Mouse (Mus musculus) limb, embryonic 10.5 days (tissue): ENCODE data around the gene Gpr132. TPM values are rescaled to one million over a fixed set of nuclear protein-coding genes. Genes with fewer than 3 reads are reported as not detected.
A peak's percentile ranks its signal among the peaks of the same experiment; 100 is the strongest.
"Not testable (repeated sequence)": the region's sequence is repeated elsewhere in the genome, so short reads cannot be mapped to it uniquely, and the experiment has no call there.

ENCODE experiments used
- DNase-seq: peaks from one replicate; pipeline ENCODE4 v3.0.0-alpha.2; 2017; ENCODE audit warnings: low spot score
- H3K27ac ChIP-seq: fragments of 300-500 bp; sonication (generic); 2 replicates; pipeline ENCODE4 v1.5.1; 2016; ENCODE audit warnings: mild to moderate bottlenecking
- H3K27me3 ChIP-seq: fragments of 300-500 bp; sonication (generic); 2 replicates; pipeline ENCODE4 v1.6.1; 2016; ENCODE audit warnings: low read depth, mild to moderate bottlenecking; ENCODE audit not compliant: poor library complexity, severe bottlenecking
- H3K36me3 ChIP-seq: fragments of 300-500 bp; sonication (generic); 2 replicates; pipeline ENCODE4 v1.6.1; 2016; ENCODE audit warnings: mild to moderate bottlenecking, moderate library complexity
- H3K4me1 ChIP-seq: fragments of 300-500 bp; sonication (generic); 2 replicates; pipeline ENCODE4 v1.6.1; 2016
- H3K4me3 ChIP-seq: fragments of 300-500 bp; sonication (generic); 2 replicates; pipeline ENCODE4 v1.5.1; 2016; ENCODE audit warnings: mild to moderate bottlenecking, moderate library complexity
- H3K9me3 ChIP-seq: fragments of 300-500 bp; sonication (generic); replicated peaks from 2 replicates; pipeline ENCODE4 v1.6.1; 2016; ENCODE audit warnings: mild to moderate bottlenecking
- WGBS: fragments of 180-500 bp; shearing (Covaris S2); methylation state at CpG from one replicate; pipeline ENCODE4 v1.1.7; 2016; 5-methylcytosine and 5-hydroxymethylcytosine counted together
- polyA plus RNA-seq: library from polyadenylated mRNA; unstranded; fragments of >200 nt; fragmentation: Nextera tagmentation; extraction: Ambion mirVana; gene quantifications from 2 replicates; pipeline ENCODE4 v1.2.1, GENCODE M21; 2016

The Gpr132 gene
- polyA plus RNA-seq, 1 experiment from 2014 or later = not detected

DNA sequence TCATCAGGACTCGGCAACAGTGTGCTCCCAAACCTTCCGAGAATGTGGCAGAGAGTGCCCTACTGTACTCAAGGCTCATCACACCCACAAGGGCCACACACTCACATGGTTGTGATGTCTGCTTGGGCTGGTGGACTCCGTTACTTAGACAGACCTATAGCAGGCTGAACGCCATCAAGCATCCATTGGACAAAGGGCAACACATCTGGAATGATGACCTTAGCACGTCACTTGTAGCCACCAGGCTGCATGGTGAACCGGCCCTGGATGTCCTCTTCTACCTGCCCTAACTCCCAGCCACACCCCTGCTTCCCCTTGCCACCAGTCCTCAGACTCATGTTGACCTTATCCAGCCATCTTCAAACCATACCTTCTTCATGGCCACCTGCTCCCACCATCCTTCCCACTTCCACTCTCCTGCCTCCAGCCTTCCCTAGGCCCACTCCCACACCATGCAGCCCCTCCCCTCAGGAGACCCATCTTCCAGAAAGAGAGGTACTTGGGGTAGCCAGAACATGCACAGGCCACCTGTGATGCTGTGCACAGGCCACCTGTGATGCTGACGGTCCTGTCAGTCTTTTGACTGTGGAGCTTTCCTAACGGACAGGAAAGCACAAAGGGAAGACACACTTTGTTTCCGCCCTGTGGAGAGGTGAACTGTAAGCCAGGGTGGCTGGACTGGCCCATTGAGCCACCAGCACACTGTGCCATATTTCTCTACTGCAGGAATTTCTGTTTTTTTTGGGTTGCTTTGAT lies 9.3 kb downstream of the Gpr132 start:
- no peaks in the 10 kb centered on the region for H3K27me3 ChIP-seq
- no peak overlapping the region for H3K4me3 ChIP-seq
- H3K4me1 ChIP-seq = peaks cover 12% of the 10 kb centered on the region
- DNase-seq = no peak
- H3K9me3 ChIP-seq = no peaks in the 10 kb centered on the region
- WGBS = 88% methylated on average over 9 of the region's 9 CpGs
- H3K36me3 ChIP-seq = no peaks in the 10 kb centered on the region
- H3K27ac ChIP-seq = no peak overlapping the region

- Histone ChIP-seq H3K27me3 (no peaks in the 10 kb centered on the region), H3K27ac (no peak overlapping the region), H3K4me1 (peaks cover 15% of the 10 kb centered on the region), H3K36me3 (no peaks in the 10 kb centered on the region), H3K9me3 (no peaks in the 10 kb centered on the region), H3K4me3 (no peak overlapping the region)
- no peak for DNase-seq
- WGBS = 69% methylated on average over 9 of the region's 9 CpGs
Measured at GRCm38 (mm10) chr12:112857021-112857925, 10.8 kb downstream of the Gpr132 start.

DNA sequence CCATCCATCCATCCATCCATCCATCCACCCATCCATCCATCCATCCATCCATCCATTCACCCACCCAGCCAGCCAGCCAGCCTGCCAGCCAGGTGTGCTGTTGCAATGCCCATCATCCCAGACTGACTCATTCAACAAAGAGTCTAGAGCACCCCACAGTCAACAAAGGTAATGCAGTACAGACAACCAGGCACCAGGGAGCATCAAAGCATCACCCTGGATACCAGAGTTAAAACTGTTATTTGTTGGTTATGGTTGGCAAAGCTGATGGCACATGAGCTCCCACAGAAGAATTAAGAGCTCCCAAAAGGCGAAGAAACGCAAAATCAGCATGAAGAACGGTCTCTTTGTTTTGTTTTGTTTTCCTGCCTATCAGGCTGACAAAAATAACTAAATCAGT lies 11.7 kb downstream of the Gpr132 start:
- WGBS = 86% methylated on average over 3 of the region's 3 CpGs
- Histone ChIP-seq H3K4me3 (no peak overlapping the region), H3K36me3 (no peaks in the 10 kb centered on the region)

DNA sequence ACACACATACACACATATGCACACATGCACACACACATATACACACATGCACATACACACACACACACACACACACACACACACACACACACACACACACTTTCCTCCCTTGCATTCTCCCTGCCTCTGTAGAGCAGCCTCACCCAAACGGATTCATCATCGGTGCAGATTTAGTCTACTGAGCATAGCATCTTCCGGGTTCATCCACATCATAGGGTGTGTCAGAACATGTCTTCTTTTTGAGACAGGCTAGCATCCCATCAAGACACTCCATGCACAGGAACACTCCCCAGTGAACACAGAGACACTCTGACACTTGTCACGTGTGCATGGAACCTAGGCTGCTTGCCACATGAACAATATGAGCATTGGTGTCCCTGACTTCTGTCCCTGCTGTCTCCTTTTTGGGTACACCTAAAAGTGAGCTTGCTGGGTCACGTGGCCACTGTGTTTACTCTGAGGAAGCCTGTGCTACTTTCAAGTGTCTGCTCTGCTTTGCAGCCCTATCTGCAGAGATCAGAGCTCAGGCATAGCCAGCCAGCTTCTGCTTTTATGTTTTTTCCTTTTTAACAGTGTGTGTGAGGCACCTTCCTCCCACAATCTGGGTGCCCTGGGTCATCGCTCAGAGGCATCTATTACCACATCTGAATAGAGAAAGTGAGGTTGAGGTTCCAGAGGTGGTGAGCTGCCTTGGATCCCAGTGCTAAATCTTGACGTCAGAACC lies 13.3 kb downstream of the Gpr132 start:
- whole genome bisulfite sequencing = 79% methylated on average over 7 of the region's 7 CpGs
- no peak overlapping the region for H3K27ac ChIP-seq
- H3K27me3 ChIP-seq = no peaks in the 10 kb centered on the region

More for the DNA sequence above, 11.7 kb downstream of the Gpr132 start:
- H3K4me1 ChIP-seq = peaks cover 9% of the 10 kb centered on the region; the same call in 1 of the 2 replicates
- no peaks in the 10 kb centered on the region for H3K27me3 ChIP-seq
- H3K9me3 ChIP-seq = no peaks in the 10 kb centered on the region
- no peak for DNase-seq
- no peak overlapping the region for H3K27ac ChIP-seq

GRCm38 (mm10) chr12:112853050-112853729 lies 14.8 kb downstream of the Gpr132 start:
- H3K9me3 ChIP-seq = no peaks in the 10 kb centered on the region
- no peak overlapping the region for H3K27ac ChIP-seq
- no peak overlapping the region for H3K4me3 ChIP-seq
- no peaks in the 10 kb centered on the region for H3K36me3 ChIP-seq
- no peaks in the 10 kb centered on the region for H3K27me3 ChIP-seq
- peaks cover 3% of the 10 kb centered on the region; the same call in 1 of the 2 replicates for H3K4me1 ChIP-seq
- no peak for DNase-seq
- WGBS = 87% methylated on average over 11 of the region's 11 CpGs

More for the DNA sequence above, 13.3 kb downstream of the Gpr132 start:
- DNase-seq = no peak
- no peaks in the 10 kb centered on the region for H3K9me3 ChIP-seq
- no peak overlapping the region for H3K4me3 ChIP-seq
- no peaks in the 10 kb centered on the region for H3K36me3 ChIP-seq
- H3K4me1 ChIP-seq = peaks cover 3% of the 10 kb centered on the region; the same call in 1 of the 2 replicates

DNA sequence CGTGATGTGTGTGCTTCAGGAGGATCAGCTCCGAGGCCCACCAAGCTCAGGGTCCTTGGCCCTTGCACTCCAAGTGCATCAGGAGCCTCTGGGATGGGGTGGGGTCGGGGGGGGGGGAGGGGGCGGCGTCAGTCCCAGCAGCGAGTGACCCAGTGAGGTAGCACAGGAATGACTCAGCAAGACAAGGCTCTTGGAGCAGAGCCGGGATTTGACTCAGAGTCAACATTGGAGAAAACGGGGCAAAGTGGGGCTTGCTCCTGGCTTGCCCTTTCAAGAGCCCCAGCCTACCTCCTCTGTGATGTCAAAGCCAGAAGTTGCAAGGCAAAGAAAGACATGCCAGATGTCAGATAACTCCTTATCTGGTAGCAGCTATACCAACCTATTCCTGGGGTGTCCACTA lies 16.9 kb downstream of the Gpr132 start:
- H3K4me3 ChIP-seq = no peak overlapping the region
- no peak for DNase-seq
- no peaks in the 10 kb centered on the region for H3K27me3 ChIP-seq
- H3K27ac ChIP-seq = no peak overlapping the region
- WGBS = 38% methylated on average over 8 of the region's 8 CpGs
- no peaks in the 10 kb centered on the region for H3K9me3 ChIP-seq
- H3K36me3 ChIP-seq = no peaks in the 10 kb centered on the region
- H3K4me1 ChIP-seq = peaks cover 3% of the 10 kb centered on the region; the same call in 1 of the 2 replicates

- Histone ChIP-seq H3K27me3 (no peaks in the 10 kb centered on the region), H3K27ac (no peak overlapping the region), H3K4me3 (no peak overlapping the region), H3K4me1 (peaks cover 3% of the 10 kb centered on the region; the same call in 1 of the 2 replicates), H3K36me3 (no peaks in the 10 kb centered on the region), H3K9me3 (no peaks in the 10 kb centered on the region)
- DNase-seq = no peak
- 90% methylated on average over 9 of the region's 9 CpGs for WGBS
Measured at GRCm38 (mm10) chr12:112850344-112850743, 17.7 kb downstream of the Gpr132 start.

GRCm38 (mm10) chr12:112849235-112850022 lies 18.6 kb downstream of the Gpr132 start:
- Histone ChIP-seq H3K4me1 (peaks cover 3% of the 10 kb centered on the region; the same call in 1 of the 2 replicates), H3K27ac (no peak overlapping the region), H3K27me3 (no peaks in the 10 kb centered on the region), H3K36me3 (no peaks in the 10 kb centered on the region), H3K4me3 (no peak overlapping the region), H3K9me3 (no peaks in the 10 kb centered on the region)
- DNase-seq = no peak
- 84% methylated on average over 11 of the region's 11 CpGs for WGBS

- Histone ChIP-seq H3K9me3 (no peaks in the 10 kb centered on the region), H3K36me3 (no peaks in the 10 kb centered on the region), H3K27ac (no peak overlapping the region), H3K27me3 (no peaks in the 10 kb centered on the region), H3K4me3 (no peak overlapping the region), H3K4me1 (peaks cover 2% of the 10 kb centered on the region; the same call in 1 of the 2 replicates)
- no peak for DNase-seq
- 89% methylated on average over 2 of the region's 2 CpGs for WGBS
Measured at GRCm38 (mm10) chr12:112847880-112848279, 20.1 kb downstream of the Gpr132 start.

DNA sequence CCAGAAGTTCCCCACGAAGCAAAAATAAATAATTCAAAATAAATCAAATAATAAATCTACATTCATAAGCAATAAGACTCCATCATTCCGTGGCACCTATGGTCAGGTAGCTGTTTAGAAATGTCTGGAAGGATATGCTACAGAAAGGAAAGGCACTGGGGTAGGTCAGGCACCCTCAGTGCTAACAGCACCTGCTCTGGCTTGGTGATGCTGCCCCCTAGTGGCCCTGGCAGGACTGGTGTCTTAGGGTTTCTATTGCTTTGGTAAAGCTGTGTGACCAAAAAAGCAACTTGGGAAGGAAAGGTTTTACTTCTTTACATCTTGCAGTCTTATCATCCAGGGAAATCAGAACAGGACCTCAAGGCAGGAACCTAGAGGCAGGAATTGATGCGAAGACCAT lies 24.2 kb downstream of the Gpr132 start:
- no peaks in the 10 kb centered on the region for H3K27me3 ChIP-seq
- H3K9me3 ChIP-seq = no peaks in the 10 kb centered on the region
- no peaks in the 10 kb centered on the region for H3K36me3 ChIP-seq
- peak; percentile 90 for DNase-seq
- WGBS = 25% methylated on average over 3 of the region's 3 CpGs
- no peak overlapping the region for H3K27ac ChIP-seq
- H3K4me3 ChIP-seq = no peak overlapping the region
- no peaks in the 10 kb centered on the region for H3K4me1 ChIP-seq

- WGBS = 89% methylated on average over 2 of the region's 2 CpGs
- not testable (repeated sequence) for H3K36me3 ChIP-seq, H3K27ac ChIP-seq, H3K9me3 ChIP-seq, H3K4me3 ChIP-seq, DNase-seq, H3K4me1 ChIP-seq, H3K27me3 ChIP-seq
Measured at GRCm38 (mm10) chr12:112842128-112842527, 25.9 kb downstream of the Gpr132 start.
